Mouse (Mus musculus): ENCODE results near the gene Ube2d2b. TPM values are rescaled to one million over a fixed set of nuclear protein-coding genes. Genes with fewer than 3 reads are reported as not detected.

Gene Ube2d2b
- polyA plus RNA-seq (2016; fragmentation: Nextera tagmentation; extraction: Ambion mirVana) = 0.21 and 0.30 TPM in 2 replicates

GRCm38 (mm10) chr5:107829998-107830560 lies at the start of gene Ube2d2b:
TSS of gene Ube2d2b (plus strand) at chr5:107830099.
- Histone ChIP-seq H3K27me3 (ENCODE audit: poor library complexity, severe bottlenecking) (no peaks in the 10 kb centered on the region), H3K4me1 (no peaks in the 10 kb centered on the region), H3K36me3 (replicated peaks) (peaks cover 13% of the 10 kb centered on the region), H3K4me3 (no peak within 1 kb of the TSS), H3K9me3 (peaks cover 8% of the 10 kb centered on the region), H3K27ac (no peak within 1 kb of the TSS)
- no peak for DNase-seq (ENCODE audit: extremely low spot score, low spot score)
- 98% methylated on average over 22 of the region's 22 CpGs for WGBS

GRCm38 (mm10) chr5:107782360-107782759 lies 47.5 kb upstream of the Ube2d2b start:
- no peak for DNase-seq (ENCODE audit: extremely low spot score, low spot score)
- Histone ChIP-seq H3K4me3 (no peak overlapping the region), H3K4me1 (no peaks in the 10 kb centered on the region), H3K36me3 (replicated peaks) (peaks cover 26% of the 10 kb centered on the region), H3K27ac (no peak overlapping the region), H3K27me3 (ENCODE audit: poor library complexity, severe bottlenecking) (no peaks in the 10 kb centered on the region), H3K9me3 (no peaks in the 10 kb centered on the region)
- 96% methylated on average over 1 of the region's 1 CpGs for WGBS

- Histone ChIP-seq H3K36me3 (replicated peaks) (peaks cover 27% of the 10 kb centered on the region), H3K9me3 (no peaks in the 10 kb centered on the region), H3K27ac (no peak overlapping the region), H3K4me3 (no peak overlapping the region), H3K4me1 (no peaks in the 10 kb centered on the region), H3K27me3 (ENCODE audit: poor library complexity, severe bottlenecking) (no peaks in the 10 kb centered on the region)
- DNase-seq (ENCODE audit: extremely low spot score, low spot score) = no peak
- WGBS = 76% methylated on average over 7 of the region's 7 CpGs
Observed at GRCm38 (mm10) chr5:107787682-107788443, 42.0 kb upstream of the Ube2d2b start.

GRCm38 (mm10) chr5:107789492-107789891 lies 40.4 kb upstream of the Ube2d2b start:
- H3K36me3 ChIP-seq (replicated peaks) = peaks cover 26% of the 10 kb centered on the region
- 84% methylated on average over 5 of the region's 5 CpGs for WGBS
- H3K27me3 ChIP-seq (ENCODE audit: poor library complexity, severe bottlenecking) = no peaks in the 10 kb centered on the region
- no peaks in the 10 kb centered on the region for H3K9me3 ChIP-seq
- no peak for DNase-seq (ENCODE audit: extremely low spot score, low spot score)
- H3K4me3 ChIP-seq = no peak overlapping the region
- peaks cover 6% of the 10 kb centered on the region for H3K4me1 ChIP-seq
- no peak overlapping the region for H3K27ac ChIP-seq

- no peak for DNase-seq (ENCODE audit: extremely low spot score, low spot score)
Observed at GRCm38 (mm10) chr5:107791966-107792365, 37.9 kb upstream of the Ube2d2b start.

GRCm38 (mm10) chr5:107792516-107792915 lies 37.4 kb upstream of the Ube2d2b start:
- no peak overlapping the region for H3K4me3 ChIP-seq
- no peaks in the 10 kb centered on the region for H3K9me3 ChIP-seq
- peaks cover 29% of the 10 kb centered on the region for H3K36me3 ChIP-seq (replicated peaks)
- H3K27me3 ChIP-seq (ENCODE audit: poor library complexity, severe bottlenecking) = no peaks in the 10 kb centered on the region
- 93% methylated on average over 3 of the region's 3 CpGs for WGBS
- no peak overlapping the region for H3K27ac ChIP-seq
- DNase-seq (ENCODE audit: extremely low spot score, low spot score) = no peak
- peaks cover 6% of the 10 kb centered on the region for H3K4me1 ChIP-seq

More at GRCm38 (mm10) chr5:107791966-107792365, 37.9 kb upstream of the Ube2d2b start:
- WGBS = 90% methylated on average over 2 of the region's 2 CpGs
- H3K4me1 ChIP-seq = peaks cover 6% of the 10 kb centered on the region
- H3K27ac ChIP-seq = no peak overlapping the region
- H3K9me3 ChIP-seq = no peaks in the 10 kb centered on the region
- H3K27me3 ChIP-seq (ENCODE audit: poor library complexity, severe bottlenecking) = no peaks in the 10 kb centered on the region
- peaks cover 29% of the 10 kb centered on the region for H3K36me3 ChIP-seq (replicated peaks)
- no peak overlapping the region for H3K4me3 ChIP-seq

- 52% methylated on average over 3 of the region's 3 CpGs for WGBS
- Histone ChIP-seq H3K4me1 (peaks cover 6% of the 10 kb centered on the region), H3K27me3 (ENCODE audit: poor library complexity, severe bottlenecking) (no peaks in the 10 kb centered on the region), H3K9me3 (no peaks in the 10 kb centered on the region), H3K4me3 (no peak overlapping the region), H3K27ac (no peak overlapping the region), H3K36me3 (replicated peaks) (peaks cover 29% of the 10 kb centered on the region)
- DNase-seq (ENCODE audit: extremely low spot score, low spot score) = no peak
Observed at GRCm38 (mm10) chr5:107793258-107793657, 36.6 kb upstream of the Ube2d2b start.

GRCm38 (mm10) chr5:107793927-107794326 lies 36.0 kb upstream of the Ube2d2b start:
- WGBS = 56% methylated on average over 2 of the region's 2 CpGs
- Histone ChIP-seq H3K4me3 (no peak overlapping the region), H3K36me3 (replicated peaks) (peaks cover 35% of the 10 kb centered on the region), H3K27ac (no peak overlapping the region), H3K4me1 (peaks cover 6% of the 10 kb centered on the region), H3K9me3 (no peaks in the 10 kb centered on the region), H3K27me3 (ENCODE audit: poor library complexity, severe bottlenecking) (no peaks in the 10 kb centered on the region)
- no peak for DNase-seq (ENCODE audit: extremely low spot score, low spot score)

GRCm38 (mm10) chr5:107798290-107798689 lies 31.6 kb upstream of the Ube2d2b start:
- no peaks in the 10 kb centered on the region for H3K27me3 ChIP-seq (ENCODE audit: poor library complexity, severe bottlenecking)
- no peak for DNase-seq (ENCODE audit: extremely low spot score, low spot score)
- WGBS = 95% methylated on average over 6 of the region's 6 CpGs
- H3K36me3 ChIP-seq (replicated peaks) = peaks cover 40% of the 10 kb centered on the region
- no peaks in the 10 kb centered on the region for H3K9me3 ChIP-seq
- no peak overlapping the region for H3K27ac ChIP-seq
- peaks cover 3% of the 10 kb centered on the region for H3K4me1 ChIP-seq
- no peak overlapping the region for H3K4me3 ChIP-seq

- H3K9me3 ChIP-seq = no peaks in the 10 kb centered on the region
- no peak overlapping the region for H3K27ac ChIP-seq
- DNase-seq (ENCODE audit: extremely low spot score, low spot score) = no peak
- H3K4me3 ChIP-seq = no peak overlapping the region
- H3K4me1 ChIP-seq = no peaks in the 10 kb centered on the region
- WGBS = 82% methylated on average over 2 of the region's 2 CpGs
- peaks cover 29% of the 10 kb centered on the region for H3K36me3 ChIP-seq (replicated peaks)
- no peaks in the 10 kb centered on the region for H3K27me3 ChIP-seq (ENCODE audit: poor library complexity, severe bottlenecking)
Observed at GRCm38 (mm10) chr5:107801234-107801633, 28.7 kb upstream of the Ube2d2b start.

GRCm38 (mm10) chr5:107802621-107803020 lies 27.3 kb upstream of the Ube2d2b start:
- Histone ChIP-seq H3K27me3 (ENCODE audit: poor library complexity, severe bottlenecking) (no peaks in the 10 kb centered on the region), H3K27ac (no peak overlapping the region), H3K4me3 (no peak overlapping the region), H3K36me3 (replicated peaks) (peaks cover 18% of the 10 kb centered on the region), H3K4me1 (no peaks in the 10 kb centered on the region), H3K9me3 (no peaks in the 10 kb centered on the region)
- DNase-seq (ENCODE audit: extremely low spot score, low spot score) = no peak

GRCm38 (mm10) chr5:107807496-107807895 lies 22.4 kb upstream of the Ube2d2b start:
- peaks cover 23% of the 10 kb centered on the region for H3K36me3 ChIP-seq (replicated peaks)
- no peak overlapping the region for H3K4me3 ChIP-seq
- WGBS = 88% methylated on average over 4 of the region's 4 CpGs
- no peaks in the 10 kb centered on the region for H3K4me1 ChIP-seq
- no peaks in the 10 kb centered on the region for H3K9me3 ChIP-seq
- H3K27me3 ChIP-seq (ENCODE audit: poor library complexity, severe bottlenecking) = no peaks in the 10 kb centered on the region
- DNase-seq (ENCODE audit: extremely low spot score, low spot score) = no peak
- H3K27ac ChIP-seq = no peak overlapping the region

- Histone ChIP-seq H3K4me3 (no peak overlapping the region), H3K27ac (no peak overlapping the region), H3K4me1 (no peaks in the 10 kb centered on the region), H3K27me3 (ENCODE audit: poor library complexity, severe bottlenecking) (no peaks in the 10 kb centered on the region), H3K36me3 (replicated peaks) (peaks cover 52% of the 10 kb centered on the region), H3K9me3 (no peaks in the 10 kb centered on the region)
- no peak for DNase-seq (ENCODE audit: extremely low spot score, low spot score)
- WGBS = 92% methylated on average over 2 of the region's 2 CpGs
Observed at GRCm38 (mm10) chr5:107814651-107815050, 15.2 kb upstream of the Ube2d2b start.
